Mouse (Mus musculus) kidney, adult 2 months (tissue): ENCODE data around the gene Nr1h3.

ENCODE experiments used
- CTCF ChIP-seq: fragments of 200-500 bp; conservative IDR thresholded peaks from 2 replicates; pipeline ENCODE4 v1.5.1; 2011; ENCODE audit warnings: low read depth, mild to moderate bottlenecking, control low read depth, low read length, moderate library complexity, mixed read lengths; ENCODE audit not compliant: insufficient read depth, insufficient read length
- POLR2A ChIP-seq: fragments of 200-500 bp; IDR thresholded peaks from one replicate; pipeline ENCODE4 v1.6.1; 2011; ENCODE audit warnings: low read depth, low read length, control low read depth

DNA sequence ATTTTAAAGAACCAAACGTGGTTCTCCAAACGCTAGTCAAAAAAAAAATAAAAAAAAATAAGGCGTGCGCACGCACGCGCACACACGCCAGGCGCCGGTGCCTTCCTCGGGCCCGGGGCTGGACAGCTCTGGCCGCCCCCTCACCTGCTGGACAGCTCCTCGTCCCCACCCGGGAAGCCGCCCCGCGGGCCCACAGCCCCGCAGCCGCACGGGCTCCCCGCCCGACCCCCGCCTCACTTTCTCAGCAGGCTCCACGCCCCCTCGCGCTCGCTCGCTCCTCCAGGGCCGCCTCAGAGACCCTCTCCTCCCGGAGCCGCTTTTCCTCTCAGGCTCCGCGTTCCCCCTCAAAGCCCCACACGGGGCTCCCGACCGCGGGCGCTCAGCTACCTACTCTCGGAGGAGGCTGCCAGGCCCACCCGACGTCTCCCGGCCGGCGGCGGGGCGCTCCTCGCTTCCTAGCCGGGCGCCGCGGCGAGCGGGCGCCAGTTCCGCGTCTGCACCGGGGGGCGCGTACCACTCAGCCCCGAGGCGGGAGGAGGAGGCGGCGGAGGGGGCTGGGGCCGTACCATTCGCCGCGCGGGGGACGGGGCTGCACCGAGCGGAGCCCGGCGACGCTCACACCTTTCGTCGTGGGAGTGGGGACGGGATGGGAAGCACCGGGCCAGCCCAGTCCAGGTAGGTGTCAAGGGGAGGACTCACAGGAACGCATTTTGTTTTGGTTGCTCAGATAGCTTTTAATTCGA is 20.1 kb downstream of the Nr1h3 start:
- TF ChIP-seq CTCF, result no peak
- no peak for TF ChIP-seq POLR2A
